Mouse (Mus musculus) left cerebral cortex, adult 9 months (tissue): ENCODE measurements at regions not wholly inside any gene's neighbourhood (a gene's known extent, or its start where the extent isn't known, plus 50 kb on each side); places are given as distances from the start of the nearest gene placed in this dataset.

Experiments
- DNase-seq, 2 experiments: peaks; one replicate each; pipeline ENCODE4 v3.0.0; 2022; ENCODE audit warnings: low spot score in 2 of 2

GRCm38 (mm10) chr17:93460409-93460808 is 261.6 kb downstream of the Adcyap1 start:
- DNase-seq: peak in 1 of 2 experiments; percentile 11

DNA sequence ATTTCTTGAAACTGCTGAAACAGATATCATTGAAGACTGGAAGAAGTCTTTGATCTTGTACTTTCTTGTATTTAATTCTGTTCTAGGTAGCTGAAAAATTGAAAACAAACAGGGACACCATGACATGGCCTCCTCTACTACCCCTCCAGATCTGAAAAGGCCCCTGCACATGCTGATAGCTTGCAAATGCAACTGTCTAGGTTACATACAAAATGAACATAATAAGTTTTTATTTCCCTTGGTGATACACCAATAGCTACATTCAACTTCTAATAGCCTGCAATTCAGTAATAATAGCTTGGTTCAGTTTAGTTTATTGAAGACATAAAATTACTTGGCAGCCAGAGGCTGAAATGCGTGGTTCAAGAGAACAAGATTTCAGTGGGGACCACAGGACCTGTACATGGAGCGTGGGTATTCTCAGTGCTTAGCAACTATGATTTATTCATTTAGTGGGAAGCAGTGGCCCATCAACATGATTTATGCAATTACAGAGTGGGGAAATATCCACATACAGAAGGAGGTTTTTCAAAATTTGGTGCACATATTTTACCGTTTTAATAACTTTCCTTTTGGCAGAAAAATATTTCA is 264.9 kb downstream of the Adcyap1 start:
- DNase-seq: no peak

DNA sequence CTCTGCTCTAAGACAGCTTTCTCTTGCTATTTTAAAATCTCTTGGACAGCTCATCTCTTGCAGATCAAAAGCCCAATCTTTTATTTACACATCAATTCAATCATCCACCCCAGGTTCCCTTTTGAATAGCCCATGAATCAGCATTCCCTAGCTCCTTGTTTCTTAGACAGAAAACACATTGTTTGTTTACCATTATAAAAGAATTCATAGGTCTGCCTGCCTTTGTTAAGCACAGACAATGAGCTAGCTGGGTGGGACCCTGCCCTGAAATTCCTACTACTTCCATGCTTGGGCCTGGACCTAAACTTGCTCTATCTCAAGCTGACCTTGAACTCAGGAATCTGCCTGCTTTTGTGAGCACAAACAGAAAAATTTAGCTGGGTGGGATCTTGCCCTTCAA is 283.6 kb downstream of the Adcyap1 start:
- no peak for DNase-seq

GRCm38 (mm10) chr17:93484540-93484939 is 285.7 kb downstream of the Adcyap1 start:
- DNase-seq: no peak

DNA sequence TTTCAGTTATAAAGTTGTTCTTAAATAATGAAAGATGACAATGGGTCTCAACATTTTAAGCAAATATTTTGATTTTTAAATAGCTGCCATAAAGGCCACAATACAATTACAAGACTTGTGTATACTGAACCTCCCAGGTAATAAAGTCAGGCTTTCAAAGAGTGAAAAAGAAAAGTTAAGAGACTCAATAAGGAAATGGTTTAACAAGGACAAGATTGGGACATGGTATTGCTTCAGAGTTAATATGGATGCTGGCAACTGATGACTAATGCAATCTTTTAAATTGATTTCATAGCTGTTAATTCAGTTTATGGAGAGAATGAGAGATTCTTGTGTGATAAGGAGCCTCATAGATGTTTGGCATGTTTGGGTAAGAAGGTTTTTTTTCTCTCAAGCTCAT is 287.6 kb downstream of the Adcyap1 start:
- DNase-seq: no peak

- DNase-seq: no peak
These were observed 291.3 kb downstream of the Adcyap1 start for GRCm38 (mm10) chr17:93489988-93490732.

- DNase-seq: no peak
These were observed 310.2 kb downstream of the Adcyap1 start for GRCm38 (mm10) chr17:93508882-93509594.

GRCm38 (mm10) chr17:93523406-93523805 is 324.6 kb downstream of the Adcyap1 start:
- DNase-seq: no peak

DNA sequence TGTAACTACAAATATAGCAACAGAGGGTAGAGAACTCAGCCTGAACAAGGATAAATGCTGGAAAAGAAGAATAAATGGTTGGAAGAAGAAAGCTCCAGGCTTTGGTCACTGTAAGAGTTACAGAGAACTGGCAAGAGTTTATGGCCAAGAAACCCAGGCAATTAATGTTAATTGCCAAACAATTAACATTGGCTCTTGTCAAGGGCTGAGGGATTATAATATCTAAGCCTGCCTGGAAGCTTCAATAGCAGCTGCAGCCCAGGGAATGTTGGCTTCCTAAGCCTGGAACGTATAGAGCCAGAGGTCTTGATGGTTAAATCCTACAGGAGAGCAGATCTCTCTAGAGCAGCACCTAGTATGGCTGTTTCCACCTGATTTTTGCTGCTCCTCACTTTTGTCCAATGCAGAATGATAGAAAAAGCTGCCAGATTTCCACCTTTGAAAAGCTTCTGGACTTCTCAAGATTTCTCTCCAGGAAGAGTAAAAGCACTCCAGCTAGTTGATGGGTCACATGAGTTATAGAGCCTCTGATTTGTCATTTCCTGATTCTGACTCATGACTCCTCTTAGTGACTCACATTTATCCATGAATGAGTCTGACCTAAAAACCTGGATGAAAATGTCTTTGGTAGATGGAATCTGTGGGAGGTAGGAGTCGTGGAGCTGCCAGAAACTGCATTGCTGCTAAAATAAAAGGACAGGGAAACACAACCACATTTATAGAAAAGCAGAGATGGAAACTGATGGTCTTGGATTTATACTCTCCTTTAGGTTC is 327.2 kb downstream of the Adcyap1 start:
- DNase-seq: peak; percentile 2 to 5

DNA sequence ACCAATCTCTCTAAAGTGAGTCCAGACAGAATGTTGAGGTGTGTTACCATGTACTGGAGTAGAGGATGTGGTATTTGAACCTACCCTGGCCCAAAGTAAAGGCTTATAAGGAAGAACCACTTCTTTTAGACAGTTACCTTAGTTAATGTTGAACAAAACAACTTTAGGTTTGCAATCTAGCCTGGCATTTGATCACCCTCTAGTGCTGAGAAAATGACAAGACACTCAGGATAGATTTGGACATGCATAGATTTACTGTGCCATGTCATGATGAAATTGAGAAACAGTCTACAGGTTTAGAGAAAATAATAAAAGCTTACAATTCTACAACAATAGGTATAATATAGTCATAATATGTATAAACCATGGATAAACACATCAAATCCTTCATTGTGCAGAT is 333.7 kb downstream of the Adcyap1 start:
- DNase-seq: no peak

DNA sequence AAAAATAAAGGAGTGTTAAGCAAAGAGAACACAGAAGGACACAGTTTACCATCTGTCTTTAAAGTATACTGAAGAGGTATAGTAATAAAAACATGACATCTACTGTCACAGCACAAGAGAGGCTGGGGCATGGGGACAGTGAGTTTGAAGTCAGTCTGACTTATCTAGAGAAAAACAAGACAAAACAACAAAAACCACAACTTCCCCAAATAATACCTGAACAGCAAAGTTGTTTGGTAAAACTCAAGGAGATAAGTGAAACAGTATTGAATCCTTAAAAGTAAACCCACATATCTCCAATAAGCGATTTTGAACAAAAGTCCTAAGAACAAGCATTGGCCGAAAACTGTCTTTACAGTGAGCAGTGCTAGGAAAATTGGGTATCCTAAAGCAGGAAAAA is 336.1 kb downstream of the Adcyap1 start:
- DNase-seq: no peak

- DNase-seq: no peak
These were observed 336.9 kb downstream of the Adcyap1 start for GRCm38 (mm10) chr17:93535751-93536150.

DNA sequence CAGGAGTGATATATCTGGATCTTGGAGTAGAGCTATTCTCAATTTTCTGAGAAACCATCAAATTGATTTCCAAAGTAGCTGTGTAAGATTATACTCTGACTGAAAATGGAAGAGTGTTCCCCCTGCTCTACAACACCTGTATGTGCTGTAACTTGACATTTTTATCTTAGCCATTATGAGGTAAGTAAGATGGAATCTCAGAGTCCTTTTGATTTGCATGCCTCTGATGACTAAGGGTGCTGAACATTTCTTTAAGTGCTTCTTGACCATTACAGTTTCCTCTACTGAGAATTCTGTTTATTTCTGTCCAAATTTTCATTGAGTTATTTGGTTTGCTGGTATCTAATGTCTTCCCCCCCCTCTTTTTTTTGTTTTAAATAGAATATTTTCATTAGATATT is 343.0 kb downstream of the Adcyap1 start:
- no peak for DNase-seq

DNA sequence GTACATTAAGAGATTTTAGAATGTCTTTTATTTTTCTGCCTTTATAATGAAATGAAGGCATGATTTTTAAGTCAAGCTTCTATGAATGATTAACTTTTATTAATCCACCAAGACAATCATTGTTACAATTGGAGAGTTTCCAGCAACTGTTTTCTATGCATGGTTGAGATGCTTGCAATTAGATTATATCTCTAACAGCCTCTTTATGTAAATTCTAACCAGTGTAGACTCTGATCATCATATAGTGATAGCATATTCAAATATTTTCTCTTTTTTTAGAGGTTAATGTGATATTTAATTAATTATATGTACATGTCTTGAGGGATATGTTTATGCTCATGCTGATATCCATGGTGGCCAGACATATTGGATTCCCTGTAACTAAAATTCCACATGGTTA is 351.5 kb downstream of the Adcyap1 start:
- no peak for DNase-seq

DNA sequence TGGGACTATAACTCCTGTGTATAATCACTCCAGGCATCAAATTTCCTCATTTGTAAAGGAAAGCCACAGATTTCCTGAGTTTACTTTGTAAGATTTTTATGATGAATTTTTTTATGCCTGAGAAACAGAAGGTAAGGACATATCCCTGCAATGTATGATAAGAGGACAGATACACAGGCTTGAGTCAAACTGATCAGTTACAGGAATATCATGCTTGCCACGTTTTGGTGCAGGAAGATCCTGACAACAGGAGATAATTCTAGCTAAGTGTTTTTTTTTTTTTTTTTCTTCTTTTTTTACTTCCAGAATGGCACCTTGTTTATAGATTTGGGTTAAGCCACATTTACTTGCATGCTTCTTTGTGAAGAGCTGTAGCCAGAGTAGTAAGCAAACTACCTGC is 357.1 kb downstream of the Adcyap1 start:
- DNase-seq: no peak

GRCm38 (mm10) chr17:93563277-93563772 is 364.5 kb downstream of the Adcyap1 start:
- no peak for DNase-seq

GRCm38 (mm10) chr17:93579981-93580380 is 381.2 kb downstream of the Adcyap1 start:
- no peak for DNase-seq

DNA sequence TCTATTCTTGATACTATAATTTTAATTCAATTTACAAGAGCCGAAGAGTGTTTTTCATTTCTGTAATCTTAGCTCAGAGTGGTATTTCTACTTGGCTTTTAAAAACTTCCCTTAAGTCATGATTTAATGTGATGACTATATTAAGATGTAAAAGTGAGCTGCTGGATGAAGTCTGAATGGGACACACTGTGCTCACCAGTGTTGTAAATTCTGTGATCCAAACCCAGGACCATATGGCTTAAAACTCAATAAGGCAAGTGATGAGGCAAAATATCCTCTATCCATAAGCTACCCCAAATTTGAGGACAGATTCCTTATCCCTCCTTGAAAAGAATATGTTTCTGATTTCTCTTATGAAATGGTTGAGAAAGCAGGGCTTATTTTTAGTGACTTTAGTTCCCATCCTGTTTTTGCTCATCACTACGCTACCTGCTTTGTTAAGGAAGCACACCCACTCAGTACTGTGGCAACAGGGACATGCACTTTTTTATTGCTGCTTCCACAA is 399.4 kb downstream of the Adcyap1 start:
- DNase-seq: peak; percentile 6 to 9

GRCm38 (mm10) chr17:93600236-93600635 is 401.4 kb downstream of the Adcyap1 start:
- no peak for DNase-seq

DNA sequence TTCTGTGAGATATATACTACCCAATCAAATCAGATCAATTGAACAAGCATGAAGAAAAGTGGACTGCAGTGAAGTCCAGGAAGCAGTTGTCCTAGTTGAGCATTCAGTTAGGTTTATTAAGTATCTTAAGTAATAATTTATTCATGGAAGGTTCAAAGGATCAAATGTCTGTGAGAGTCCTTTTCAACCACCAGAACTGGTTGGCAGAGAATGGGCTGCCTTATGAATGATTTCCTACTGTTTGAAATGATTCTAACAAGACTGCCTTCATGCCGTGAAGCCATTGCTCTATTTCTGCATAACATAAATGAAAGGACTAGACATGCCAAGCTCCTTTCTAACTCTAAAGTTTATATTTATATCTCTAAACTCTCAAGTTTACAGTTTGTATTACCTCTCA is 410.4 kb downstream of the Adcyap1 start:
- DNase-seq: no peak

GRCm38 (mm10) chr17:93609942-93610596 is 411.3 kb downstream of the Adcyap1 start:
- DNase-seq: peak; percentile 1 to 8
